Mouse (Mus musculus) ES-E14 (cell line): ENCODE measurements around the gene Rtn4rl1. TPM values are rescaled to one million over a fixed set of nuclear protein-coding genes. Genes with fewer than 3 reads are reported as not detected.
"Not testable (repeated sequence)": the region's sequence is repeated elsewhere in the genome, so short reads cannot be mapped to it uniquely, and the experiment has no call there.

Experiments
- DNase-seq: peaks from one replicate; pipeline ENCODE4 v3.0.0-alpha.2; 2013; ENCODE audit warnings: low read depth, low spot score
- H3K27ac ChIP-seq: 2 replicates; pipeline ENCODE4 v1.5.1; 2012; ENCODE audit warnings: low read depth, mild to moderate bottlenecking, low read length, moderate library complexity, mixed read lengths; ENCODE audit not compliant: poor library complexity, insufficient read depth, severe bottlenecking
- H3K36me3 ChIP-seq: 2 replicates; pipeline ENCODE4 v1.6.1; 2012; ENCODE audit warnings: mild to moderate bottlenecking, low read length, moderate library complexity, mixed read lengths; ENCODE audit not compliant: control insufficient read depth, poor library complexity, insufficient read depth, severe bottlenecking
- H3K4me1 ChIP-seq, 2 experiments: fragments of 150-350 bp in 1 of 2; sonication (generic) in 1 of 2; 2 replicates each; pipeline ENCODE4 v1.6.1; 2012; ENCODE audit warnings: low read length in 2 of 2, mild to moderate bottlenecking in 1 of 2, mixed read lengths in 1 of 2; ENCODE audit not compliant: control insufficient read depth in 2 of 2, insufficient read depth in 2 of 2, poor library complexity in 1 of 2
- H3K4me3 ChIP-seq, 2 experiments: fragments of 150-350 bp in 1 of 2; sonication (generic) in 1 of 2; 2 replicates each; pipeline ENCODE4 v1.5.1; 2012; ENCODE audit warnings: low read length in 2 of 2, low read depth in 1 of 2, mild to moderate bottlenecking in 1 of 2, mixed read lengths in 1 of 2; ENCODE audit not compliant: insufficient read depth in 1 of 2, poor library complexity in 1 of 2, severe bottlenecking in 1 of 2
- H3K9ac ChIP-seq: 2 replicates; pipeline ENCODE4 v1.6.1; 2012; ENCODE audit warnings: low read depth, mild to moderate bottlenecking, low read length, mixed read lengths; ENCODE audit not compliant: poor library complexity, insufficient read depth, severe bottlenecking
- H3K9me3 ChIP-seq: fragments of 150-350 bp; sonication (generic); 2 replicates; pipeline ENCODE4 v1.6.1; 2012; ENCODE audit warnings: low read depth, mild to moderate bottlenecking, low read length; ENCODE audit not compliant: control insufficient read depth, insufficient read depth
- CHD2 ChIP-seq: IDR thresholded peaks from 2 replicates; pipeline ENCODE4 v1.6.1; 2014; ENCODE audit warnings: mild to moderate bottlenecking, low read depth, low read length, inconsistent platforms
- HCFC1 ChIP-seq: IDR thresholded peaks from 2 replicates; pipeline ENCODE4 v1.6.1; 2012; ENCODE audit warnings: low read length, inconsistent platforms, borderline replicate concordance; ENCODE audit not compliant: insufficient read depth
- MAFK ChIP-seq: IDR thresholded peaks from 2 replicates; pipeline ENCODE4 v1.6.1; 2014; ENCODE audit warnings: mild to moderate bottlenecking, low read depth, low read length, inconsistent platforms; ENCODE audit not compliant: insufficient read depth
- ZC3H11A ChIP-seq: IDR thresholded peaks from 2 replicates; pipeline ENCODE4 v1.6.1; 2012; ENCODE audit warnings: low read depth, mild to moderate bottlenecking, inconsistent platforms, low read length, borderline replicate concordance
- ZNF384 ChIP-seq: IDR thresholded peaks from 2 replicates; pipeline ENCODE4 v1.6.1; 2012; ENCODE audit warnings: low read depth, low read length, inconsistent platforms
- in situ Hi-C, 2 experiments: fragments of 600-800 bp; cut with MboI; formaldehyde crosslinking; loops; one replicate each; pipeline ENCODE4 v1.15.1; 2025; ENCODE audit warnings: low sequenced_read_pairs in 2 of 2, inconsistent platforms in 1 of 2; ENCODE audit not compliant: unreplicated experiment in 2 of 2
- total RNA-seq: library from RNA; depleted of rRNA; stranded (reverse); fragments of 300-350 nt; gene quantifications from 2 replicates; pipeline ENCODE4 v1.2.3, GENCODE M21; 2012

Rtn4rl1 gene
- total RNA-seq, 1 experiment = 1.0 TPM

DNA sequence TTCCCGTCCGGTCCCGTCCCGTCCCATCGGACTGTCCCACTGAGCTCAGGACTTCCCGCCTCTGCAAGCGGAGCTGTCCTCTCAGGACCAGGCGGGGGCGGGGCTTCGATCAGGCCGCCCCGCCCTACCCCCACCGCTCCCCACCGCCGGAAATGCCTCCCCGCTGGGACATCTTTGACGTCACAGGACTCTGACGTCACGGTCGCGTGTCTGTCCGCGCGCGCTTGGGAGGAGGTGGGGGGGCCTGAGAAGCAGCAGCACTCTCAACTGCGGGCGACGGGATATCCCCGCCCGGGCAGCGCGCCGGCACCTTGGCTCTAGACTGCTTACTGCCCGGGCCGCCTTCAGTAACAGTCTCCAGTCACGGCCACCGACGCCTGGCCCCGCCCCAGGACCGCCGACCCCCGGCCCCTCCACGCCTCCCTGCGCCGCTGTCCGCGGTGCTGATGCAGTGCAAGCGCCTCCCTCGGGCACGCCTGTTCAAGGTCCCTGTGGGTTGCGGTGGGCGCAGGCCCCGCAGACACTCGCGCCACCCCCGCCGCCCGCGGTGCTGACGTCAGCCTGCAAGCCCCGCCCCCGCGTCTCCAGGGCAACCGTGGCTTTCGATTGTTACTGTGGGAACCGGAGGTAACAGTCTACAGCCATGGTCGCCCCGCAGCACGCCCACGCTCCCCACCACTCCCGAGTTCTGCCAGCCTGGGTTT lies 20.3 kb upstream of the Rtn4rl1 start:
- Histone ChIP-seq H3K9me3 (no peaks in the 10 kb centered on the region), H3K9ac (peak overlapping the region; percentile 45; the same call in 1 of the 2 replicates), H3K36me3 (peaks cover 7% of the 10 kb centered on the region), H3K4me3 (peak overlapping the region; percentile 71 to 75), H3K4me1 (peaks cover 0 to 12% of the 10 kb centered on the region in 2 experiments; a peak in 1 of 4 replicates), H3K27ac (no peak overlapping the region)
- in situ Hi-C loops = no loop called here
- TF ChIP-seq HCFC1 (0 out of 2 replicates have a peak, but pooled peaks have one; percentile 12), MAFK (no peak)
- peak; percentile 84 for DNase-seq

DNA sequence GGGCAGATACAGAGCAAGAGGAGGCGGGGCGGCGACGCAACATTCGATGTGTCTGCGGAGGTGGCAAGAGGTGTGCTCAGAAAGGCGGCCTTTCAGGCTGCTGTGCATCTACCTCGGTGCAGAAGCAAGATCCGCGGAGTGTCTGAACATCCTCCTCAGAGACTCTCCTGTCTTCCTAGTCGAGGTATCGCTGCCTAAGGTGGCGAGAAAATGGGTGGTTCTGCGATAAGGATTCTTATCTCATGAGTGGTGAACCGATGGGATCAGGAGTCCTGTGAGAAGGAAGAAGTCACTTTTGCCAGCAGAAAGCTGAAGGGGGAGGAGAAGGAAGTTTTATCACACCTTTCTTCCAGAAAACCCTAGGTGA lies 19.8 kb upstream of the Rtn4rl1 start:
- H3K9me3 ChIP-seq = no peaks in the 10 kb centered on the region
- H3K9ac ChIP-seq = no peak overlapping the region
- H3K4me1 ChIP-seq = peaks cover 0 to 12% of the 10 kb centered on the region in 2 experiments; a peak in 1 of 4 replicates
- TF ChIP-seq ZNF384 (no peak), HCFC1 (0 out of 2 replicates have a peak, but pooled peaks have one; percentile 11)
- H3K36me3 ChIP-seq = peaks cover 7% of the 10 kb centered on the region
- H3K27ac ChIP-seq = no peak overlapping the region
- no peak for DNase-seq
- in situ Hi-C loops = no loop called here
- peak overlapping the region; percentile 71 to 75 for H3K4me3 ChIP-seq

DNA sequence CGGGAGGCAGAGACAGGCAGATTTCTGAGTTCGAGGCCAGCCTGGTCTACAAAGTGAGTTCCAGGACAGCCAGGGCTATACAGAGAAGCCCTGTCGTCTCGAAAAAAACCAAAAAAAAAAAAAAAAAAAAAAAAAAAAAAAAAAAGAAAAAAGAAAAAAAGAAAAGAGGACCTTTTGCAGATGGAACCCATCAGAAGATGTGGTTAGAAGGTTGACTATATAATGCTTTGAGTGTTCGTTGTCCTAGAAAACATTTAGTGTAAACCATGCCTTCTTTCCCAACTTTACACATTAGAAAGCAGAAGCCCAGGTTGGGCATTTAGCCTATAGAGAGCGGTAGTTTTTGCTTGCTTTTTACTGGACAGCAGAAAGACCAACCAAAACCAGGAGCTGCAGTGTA lies 19.0 kb upstream of the Rtn4rl1 start:
- H3K27ac ChIP-seq, H3K36me3 ChIP-seq, H3K9ac ChIP-seq, DNase-seq, in situ Hi-C loops, H3K9me3 ChIP-seq, H3K4me3 ChIP-seq: not testable (repeated sequence)
- H3K4me1 ChIP-seq = peaks cover 2 to 12% of the 10 kb centered on the region in 2 experiments; a peak in 2 of 4 replicates

DNA sequence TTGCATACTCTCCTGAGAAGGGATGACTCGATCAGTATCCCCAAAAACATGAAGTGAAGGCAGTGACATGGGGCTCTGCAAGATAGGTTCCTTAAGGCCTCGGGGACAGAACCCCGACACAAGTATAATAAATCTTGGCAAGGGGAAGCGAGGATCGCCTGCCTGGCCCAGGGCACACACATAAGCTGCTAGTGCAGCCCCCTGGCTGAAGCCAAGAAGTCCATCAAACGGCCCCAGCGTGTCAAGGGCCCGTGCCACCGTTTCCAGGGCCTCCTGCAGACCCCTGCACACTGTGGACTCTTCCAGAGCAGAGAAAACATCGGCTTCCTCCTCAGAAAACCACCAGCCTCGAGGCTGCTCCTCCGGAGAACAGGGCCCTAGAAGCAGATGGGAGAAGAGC lies 15.6 kb upstream of the Rtn4rl1 start:
- in situ Hi-C loops = no loop called here
- Histone ChIP-seq H3K9ac (peak overlapping the region; percentile 97), H3K4me1 (peaks cover 2 to 11% of the 10 kb centered on the region in 2 experiments; a peak in 2 of 4 replicates), H3K36me3 (peaks cover 28% of the 10 kb centered on the region), H3K9me3 (no peaks in the 10 kb centered on the region), H3K27ac (peak overlapping the region; percentile 76), H3K4me3 (peak overlapping the region; percentile 92 to 100)
- no peak for DNase-seq
- TF ChIP-seq ZC3H11A (no peak), CHD2 (no peak), MAFK (no peak), ZNF384 (no peak), HCFC1 (no peak)

DNA sequence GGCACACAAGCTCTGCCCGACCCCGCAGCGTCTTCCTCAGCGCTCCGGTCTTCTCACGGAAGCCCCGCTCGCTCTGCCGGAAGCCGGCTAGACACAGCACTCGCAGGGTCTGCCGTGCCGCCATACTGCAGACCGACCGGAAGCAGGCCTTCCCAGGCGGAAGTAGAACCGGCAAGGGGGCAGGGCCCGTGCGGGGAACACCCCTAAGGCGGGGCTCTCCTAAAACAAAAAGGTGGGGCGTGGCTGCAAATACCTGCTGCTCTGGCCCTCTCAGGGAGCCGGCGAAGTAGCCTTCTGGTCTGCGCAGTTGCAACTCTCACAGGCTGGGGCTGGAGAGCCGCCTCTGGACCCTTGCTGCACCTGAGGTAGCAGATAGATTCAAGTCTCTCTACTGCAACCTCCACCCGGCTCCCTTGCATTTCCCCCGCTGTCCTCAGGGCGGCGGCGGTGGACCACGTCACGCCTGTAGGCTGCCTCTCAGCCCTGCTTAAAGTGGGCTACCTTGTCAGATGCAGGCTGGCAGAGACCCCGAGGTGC lies 14.8 kb upstream of the Rtn4rl1 start, which contains the start of gene Ovca2:
TSS of gene Ovca2 (minus strand) at position 164 of the 537 bp plus-strand sequence.
- TF ChIP-seq HCFC1 (peak; percentile 33; the same call in 1 of the 2 replicates), CHD2 (no peak), ZC3H11A (peak; percentile 42; the same call in 1 of the 2 replicates)
- peaks cover 2 to 9% of the 10 kb centered on the region in 2 experiments; a peak in 2 of 4 replicates for H3K4me1 ChIP-seq
- H3K9me3 ChIP-seq = no peaks in the 10 kb centered on the region
- peak; percentile 89 for DNase-seq
- peak within 1 kb of the TSS; percentile 97 for H3K9ac ChIP-seq
- H3K4me3 ChIP-seq = peak within 1 kb of the TSS; percentile 92 to 100
- in situ Hi-C loops = no loop called here
- H3K36me3 ChIP-seq = peaks cover 34% of the 10 kb centered on the region
- H3K27ac ChIP-seq = peak within 1 kb of the TSS; percentile 76
